Mouse (Mus musculus) adrenal gland, adult 2 months (tissue): Measurements from ENCODE around the gene Dcakd. TPM values are rescaled to one million over a fixed set of nuclear protein-coding genes. Genes with fewer than 3 reads are reported as not detected.

ENCODE experiments used
- microRNA-seq, 2 experiments: library from miRNA; unstranded; fragments of <30 nt; microRNA quantifications; one replicate each; pipeline ENCODE4 v1.2.0; 2021
- polyA plus RNA-seq: library from polyadenylated mRNA; depleted of rRNA; stranded (reverse); fragments of >200 nt; gene quantifications from 2 replicates; pipeline ENCODE4 v1.2.3, GENCODE M21; 2012; rRNA removed
- total RNA-seq, 2 experiments: library from RNA; stranded (reverse); gene quantifications; 2 replicates each; pipeline ENCODE4 v1.2.3; 2021

The Dcakd gene
- total and polyA plus RNA-seq, 3 experiments: 62.8 to 185 (median 79.5) TPM

Small RNAs within 50 kb of the gene (microRNA-seq; reads per million reads assigned to microRNA genes)
- gene Mir6931: 0.66 to 0.83 reads per million in 2 experiments

Other genes starting within 250 kb of the Dcakd start
- 10 to 100 TPM; 12.9 to 20.6 TPM for gene Gjc1, start 208.6 kb downstream of the Dcakd start, total RNA-seq
- gene Gjc1, start 208.6 kb downstream of the Dcakd start, polyA plus RNA-seq: 1.8 and 2.4 TPM in 2 replicates
- 1 to 10 TPM in 1 of 2 experiments, under 1 TPM in 1; 0.66 to 2.9 TPM for gene Higd1b, start 192.5 kb downstream of the Dcakd start, total RNA-seq
- gene Higd1b, start 192.5 kb downstream of the Dcakd start, polyA plus RNA-seq: 2.0 and 2.8 TPM in 2 replicates
- gene Eftud2, start 147.3 kb downstream of the Dcakd start, total RNA-seq: 10 to 100 TPM; 71.4 to 73.5 TPM
- gene Eftud2, start 147.3 kb downstream of the Dcakd start, polyA plus RNA-seq: 124 and 176 TPM in 2 replicates
- gene Ccdc103, start 147.1 kb downstream of the Dcakd start, total RNA-seq: under 1 TPM; 0.32 to 0.97 TPM
- 0.46 and 0.81 TPM in 2 replicates for gene Ccdc103, start 147.1 kb downstream of the Dcakd start, polyA plus RNA-seq
- not detected for gene Fam187a, start 143.2 kb downstream of the Dcakd start, total RNA-seq
- gene Fam187a, start 143.2 kb downstream of the Dcakd start, polyA plus RNA-seq: not detected in 2 replicates
- gene Gfap, start 127.4 kb downstream of the Dcakd start, total RNA-seq: 1 to 10 TPM in 1 of 2 experiments, under 1 TPM in 1; 0.55 to 1.5 TPM
- 0.60 and 0.72 TPM in 2 replicates for gene Gfap, start 127.4 kb downstream of the Dcakd start, polyA plus RNA-seq
- 1 to 10 TPM in 1 of 2 experiments, under 1 TPM in 1; 0.62 to 1.2 TPM for gene Kif18b, start 103.2 kb downstream of the Dcakd start, total RNA-seq
- 1.2 and 1.4 TPM in 2 replicates for gene Kif18b, start 103.2 kb downstream of the Dcakd start, polyA plus RNA-seq
- gene C1ql1, start 81.6 kb downstream of the Dcakd start, total RNA-seq: 10 to 100 TPM; 39.4 to 69.4 TPM
- gene C1ql1, start 81.6 kb downstream of the Dcakd start, polyA plus RNA-seq: 67.7 and 112 TPM in 2 replicates
- gene Nmt1, start 143 bp downstream of the Dcakd start, total RNA-seq: 100 to 1,000 TPM; 106 to 112 TPM
- 20.8 and 25.6 TPM in 2 replicates for gene Nmt1, start 143 bp downstream of the Dcakd start, polyA plus RNA-seq
- gene Plcd3, start 73.3 kb upstream of the Dcakd start, total RNA-seq: 10 to 100 TPM in 1 of 2 experiments, 1 to 10 TPM in 1; 6.3 to 14.3 TPM
- gene Plcd3, start 73.3 kb upstream of the Dcakd start, polyA plus RNA-seq: 21.4 and 24.7 TPM in 2 replicates
- 100 to 1,000 TPM in 1 of 2 experiments, 10 to 100 TPM in 1; 88.4 to 175 TPM for gene Acbd4, start 73.3 kb upstream of the Dcakd start, total RNA-seq
- gene Acbd4, start 73.3 kb upstream of the Dcakd start, polyA plus RNA-seq: 70.3 and 91.9 TPM in 2 replicates
- gene Hexim1, start 87.9 kb upstream of the Dcakd start, total RNA-seq: 10 to 100 TPM; 70.9 to 83.7 TPM
- 15.7 and 16.5 TPM in 2 replicates for gene Hexim1, start 87.9 kb upstream of the Dcakd start, polyA plus RNA-seq
- gene Hexim2, start 104.1 kb upstream of the Dcakd start, total RNA-seq: 1 to 10 TPM; 2.8 to 7.0 TPM
- 3.3 and 4.5 TPM in 2 replicates for gene Hexim2, start 104.1 kb upstream of the Dcakd start, polyA plus RNA-seq
- 10 to 100 TPM; 18.9 to 24.2 TPM for gene Fmnl1, start 142.8 kb upstream of the Dcakd start, total RNA-seq
- gene Fmnl1, start 142.8 kb upstream of the Dcakd start, polyA plus RNA-seq: 16.3 and 19.2 TPM in 2 replicates
- under 1 TPM; 0.45 to 0.52 TPM for gene 1700023F06Rik, start 180.2 kb upstream of the Dcakd start, total RNA-seq
- 1.4 and 2.1 TPM in 2 replicates for gene 1700023F06Rik, start 180.2 kb upstream of the Dcakd start, polyA plus RNA-seq
- gene Spata32, start 190.1 kb upstream of the Dcakd start, total RNA-seq: not detected
- gene Spata32, start 190.1 kb upstream of the Dcakd start, polyA plus RNA-seq: not detected in 2 replicates
- 1 to 10 TPM; 5.3 to 9.7 TPM for gene Map3k14, start 239.1 kb upstream of the Dcakd start, total RNA-seq
- 12.6 and 18.2 TPM in 2 replicates for gene Map3k14, start 239.1 kb upstream of the Dcakd start, polyA plus RNA-seq